Mouse (Mus musculus) intestine, embryonic 16.5 days (tissue): Measurements from ENCODE around the gene Rgs3. TPM values are rescaled to one million over a fixed set of nuclear protein-coding genes. Genes with fewer than 3 reads are reported as not detected.
A peak's percentile ranks its signal among the peaks of the same experiment; 100 is the strongest.

Source experiments
- ATAC-seq: fragments of 200-750 bp; cut with Nextera tagmentation; 2 replicates; pipeline ENCODE4 v1.8.0; 2017; ENCODE audit warnings: moderate TSS enrichment, moderate library complexity
- H3K27ac ChIP-seq: fragments of 300-500 bp; sonication (generic); 2 replicates; pipeline ENCODE4 v1.5.1; 2014; ENCODE audit warnings: mild to moderate bottlenecking, low read length
- H3K27me3 ChIP-seq: fragments of 300-500 bp; sonication (generic); replicated peaks from 2 replicates; pipeline ENCODE4 v1.6.1; 2014; ENCODE audit warnings: low read length, control low read depth, mixed read lengths; ENCODE audit not compliant: control insufficient read depth, insufficient read depth
- H3K36me3 ChIP-seq: fragments of 300-500 bp; sonication (generic); 2 replicates; pipeline ENCODE4 v1.6.1; 2014; ENCODE audit warnings: low read length, control low read depth; ENCODE audit not compliant: control insufficient read depth, insufficient read depth
- H3K4me1 ChIP-seq: fragments of 300-500 bp; sonication (generic); 2 replicates; pipeline ENCODE4 v1.6.1; 2014; ENCODE audit warnings: low read length, control low read depth, mixed read lengths; ENCODE audit not compliant: control insufficient read depth, insufficient read depth
- H3K4me2 ChIP-seq: fragments of 300-500 bp; sonication (generic); 2 replicates; pipeline ENCODE4 v1.6.1; 2014; ENCODE audit warnings: low read depth, low read length, control low read depth
- H3K4me3 ChIP-seq: fragments of 300-500 bp; sonication (generic); 2 replicates; pipeline ENCODE4 v1.5.1; 2014; ENCODE audit warnings: mild to moderate bottlenecking, low read length
- H3K9ac ChIP-seq: fragments of 300-500 bp; sonication (generic); 2 replicates; pipeline ENCODE4 v1.6.1; 2014; ENCODE audit warnings: low read depth, low read length
- H3K9me3 ChIP-seq: fragments of 300-500 bp; sonication (generic); 2 replicates; pipeline ENCODE4 v1.6.1; 2016; ENCODE audit warnings: low read length, control low read depth; ENCODE audit not compliant: control insufficient read depth
- WGBS: fragments of 180-500 bp; shearing (Covaris S2); extraction: QIAGEN DNeasy Blood & Tissue Kit; methylation state at CpG from one replicate; pipeline ENCODE4 v1.1.7; 2014; 5-methylcytosine and 5-hydroxymethylcytosine counted together
- polyA plus RNA-seq: library from polyadenylated mRNA; unstranded; fragments of >200 nt; fragmentation: Nextera tagmentation; extraction: Ambion mirVana; gene quantifications from 2 replicates; pipeline ENCODE4 v1.2.1, GENCODE M21; 2015

Rgs3 gene
- polyA plus RNA-seq, 1 experiment from 2014 or later, result 47.6 TPM

- H3K27ac ChIP-seq, result 0 out of 2 replicates have a peak overlapping the region, but pooled peaks have one; percentile 21
- H3K4me1 ChIP-seq, result peaks cover 41% of the 10 kb centered on the region
These were observed 174.3 kb downstream of the Rgs3 start for GRCm38 (mm10) chr4:62733938-62734337.

GRCm38 (mm10) chr4:62735291-62735690 lies 175.6 kb downstream of the Rgs3 start:
- 62% methylated on average over 8 of the region's 8 CpGs for WGBS
- H3K4me2 ChIP-seq, result no peak overlapping the region
- H3K4me1 ChIP-seq, result peaks cover 43% of the 10 kb centered on the region
- H3K9me3 ChIP-seq, result no peaks in the 10 kb centered on the region
- H3K9ac ChIP-seq, result no peak overlapping the region
- no peaks in the 10 kb centered on the region for H3K36me3 ChIP-seq
- H3K27me3 ChIP-seq, result no peaks in the 10 kb centered on the region
- no peak for ATAC-seq
- no peak overlapping the region for H3K4me3 ChIP-seq
- H3K27ac ChIP-seq, result no peak overlapping the region

More at GRCm38 (mm10) chr4:62733938-62734337, 174.3 kb downstream of the Rgs3 start:
- Histone ChIP-seq H3K4me3 (no peak overlapping the region), H3K4me2 (no peak overlapping the region), H3K36me3 (no peaks in the 10 kb centered on the region), H3K27me3 (no peaks in the 10 kb centered on the region), H3K9ac (no peak overlapping the region), H3K9me3 (no peaks in the 10 kb centered on the region)
- WGBS, result 69% methylated on average over 3 of the region's 4 CpGs
- ATAC-seq, result no peak

DNA sequence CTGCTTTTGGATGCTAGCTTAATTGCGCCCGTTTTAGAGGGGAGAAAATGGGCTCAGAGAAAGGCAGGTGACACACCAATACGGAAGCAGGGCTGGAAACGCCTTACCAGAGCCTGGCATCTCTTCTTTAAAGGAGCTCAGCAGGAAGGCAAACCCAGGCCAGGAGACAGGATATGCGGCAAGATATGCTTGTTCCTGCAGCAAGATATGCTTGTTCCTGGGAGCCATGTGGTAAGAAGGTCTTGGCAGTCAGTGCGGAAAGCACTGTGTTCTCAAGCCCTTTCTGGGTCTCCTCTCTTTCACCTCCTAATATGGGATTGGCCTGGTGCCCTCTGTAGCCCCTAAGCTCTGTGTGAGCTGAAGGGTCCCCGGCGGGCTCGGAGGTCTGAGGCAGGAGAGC lies 176.2 kb downstream of the Rgs3 start:
- no peak overlapping the region for H3K4me2 ChIP-seq
- 59% methylated on average over 9 of the region's 9 CpGs for WGBS
- H3K27me3 ChIP-seq, result no peaks in the 10 kb centered on the region
- H3K4me3 ChIP-seq, result no peak overlapping the region
- H3K9me3 ChIP-seq, result no peaks in the 10 kb centered on the region
- H3K36me3 ChIP-seq, result no peaks in the 10 kb centered on the region
- ATAC-seq, result no peak
- H3K9ac ChIP-seq, result peak overlapping the region; percentile 35; the same call in 1 of the 2 replicates
- peaks cover 43% of the 10 kb centered on the region for H3K4me1 ChIP-seq
- H3K27ac ChIP-seq, result peak overlapping the region; percentile 60

GRCm38 (mm10) chr4:62736421-62736820 lies 176.8 kb downstream of the Rgs3 start:
- H3K27ac ChIP-seq, result peak overlapping the region; percentile 60
- H3K9ac ChIP-seq, result peak overlapping the region; percentile 35; the same call in 1 of the 2 replicates
- 71% methylated on average over 7 of the region's 7 CpGs for WGBS
- no peak overlapping the region for H3K4me3 ChIP-seq
- ATAC-seq, result no peak
- H3K27me3 ChIP-seq, result no peaks in the 10 kb centered on the region
- no peak overlapping the region for H3K4me2 ChIP-seq
- no peaks in the 10 kb centered on the region for H3K36me3 ChIP-seq
- no peaks in the 10 kb centered on the region for H3K9me3 ChIP-seq
- peaks cover 46% of the 10 kb centered on the region for H3K4me1 ChIP-seq

DNA sequence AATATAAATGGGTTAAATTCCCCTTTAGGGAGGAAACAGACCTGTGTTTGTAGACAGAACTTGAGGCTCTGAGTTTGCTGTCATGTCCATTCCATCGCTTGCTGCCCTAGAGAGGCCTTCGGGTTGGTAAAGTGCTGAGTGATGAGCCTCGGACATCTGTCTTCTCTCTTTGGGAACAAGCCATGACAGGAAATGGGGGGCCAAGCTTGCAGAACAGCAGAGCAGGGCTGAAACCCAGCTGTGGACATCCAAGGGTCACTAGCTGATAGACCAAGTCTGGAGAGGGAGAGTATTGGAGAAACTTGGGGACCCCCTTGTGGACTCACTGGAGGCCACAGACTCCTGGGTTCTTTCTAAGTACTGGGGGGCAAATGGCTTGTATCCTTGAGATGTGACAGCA lies 177.3 kb downstream of the Rgs3 start:
- ATAC-seq, result no peak
- peaks cover 49% of the 10 kb centered on the region for H3K4me1 ChIP-seq
- H3K27ac ChIP-seq, result no peak overlapping the region
- H3K9ac ChIP-seq, result no peak overlapping the region
- WGBS, result 64% methylated on average over 3 of the region's 3 CpGs
- H3K4me3 ChIP-seq, result no peak overlapping the region
- H3K27me3 ChIP-seq, result no peaks in the 10 kb centered on the region
- no peak overlapping the region for H3K4me2 ChIP-seq
- H3K9me3 ChIP-seq, result no peaks in the 10 kb centered on the region
- H3K36me3 ChIP-seq, result no peaks in the 10 kb centered on the region

DNA sequence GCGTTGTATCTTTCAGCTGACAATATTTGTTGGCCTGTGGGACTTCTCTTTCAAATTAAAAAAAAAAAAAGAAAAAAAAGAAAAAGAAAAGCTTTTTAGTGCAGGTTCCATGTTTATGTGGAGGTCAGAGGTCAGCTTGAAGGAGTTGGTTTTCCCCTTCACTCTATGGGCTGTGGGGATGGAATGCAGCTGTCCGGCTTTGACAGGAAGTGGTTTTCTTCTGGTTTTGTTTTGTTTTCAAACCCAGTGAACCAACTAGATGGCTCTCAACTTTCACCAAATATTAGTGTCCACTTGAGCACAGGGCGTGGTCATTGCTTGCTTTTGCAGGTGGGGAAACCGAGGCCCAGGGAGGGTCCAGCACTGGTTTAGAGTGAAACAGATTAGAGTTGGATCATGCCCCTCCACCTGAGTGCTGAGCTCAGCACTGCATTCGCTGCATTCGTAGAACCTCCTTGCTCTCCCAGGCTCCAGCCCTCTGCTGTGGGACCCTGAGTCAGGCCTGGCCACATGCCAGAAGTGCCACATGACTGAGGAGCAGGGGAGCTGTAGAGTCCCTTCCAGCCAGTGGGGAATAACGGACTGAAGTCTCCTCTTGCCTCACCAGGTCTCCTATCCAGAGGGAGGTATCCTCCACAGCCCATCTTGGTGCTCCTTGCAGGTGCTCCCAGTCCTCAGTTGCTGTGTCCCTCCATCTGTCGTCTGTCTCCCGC lies 178.5 kb downstream of the Rgs3 start:
- Histone ChIP-seq H3K36me3 (no peaks in the 10 kb centered on the region), H3K4me3 (no peak overlapping the region), H3K27ac (peak overlapping the region; percentile 75), H3K9ac (peak overlapping the region; percentile 2; the same call in 1 of the 2 replicates), H3K27me3 (no peaks in the 10 kb centered on the region), H3K4me2 (no peak overlapping the region; the same call in 1 of the 2 replicates), H3K4me1 (peaks cover 52% of the 10 kb centered on the region), H3K9me3 (no peaks in the 10 kb centered on the region)
- 41% methylated on average over 9 of the region's 9 CpGs for WGBS
- peak; percentile 67 for ATAC-seq

- Histone ChIP-seq H3K36me3 (no peaks in the 10 kb centered on the region), H3K4me3 (no peak overlapping the region), H3K4me2 (no peak overlapping the region), H3K27ac (peak overlapping the region; percentile 75; the same call in 1 of the 2 replicates), H3K27me3 (no peaks in the 10 kb centered on the region), H3K4me1 (peaks cover 51% of the 10 kb centered on the region), H3K9ac (no peak overlapping the region), H3K9me3 (no peaks in the 10 kb centered on the region)
- WGBS, result 67% methylated on average over 3 of the region's 3 CpGs
- no peak for ATAC-seq
These were observed 179.3 kb downstream of the Rgs3 start for GRCm38 (mm10) chr4:62738996-62739395.

DNA sequence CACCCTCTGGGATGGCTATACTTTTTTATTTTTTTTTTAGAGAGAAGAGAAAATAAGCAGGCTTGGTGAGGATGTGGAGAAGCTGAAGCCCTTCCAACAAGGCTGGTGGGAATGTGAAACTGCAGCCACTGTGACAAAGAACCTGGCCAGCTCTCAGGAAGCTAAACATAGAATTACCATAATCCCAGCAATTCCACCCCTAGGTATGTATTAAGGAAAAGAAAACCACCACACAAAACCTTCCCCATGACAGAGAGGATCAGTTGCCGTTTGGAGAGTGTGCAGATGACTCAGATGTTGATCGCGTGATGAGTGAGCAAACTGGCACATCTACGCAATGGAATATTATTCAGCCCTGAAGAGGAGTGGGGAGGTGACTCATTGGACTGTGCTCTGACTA lies 179.9 kb downstream of the Rgs3 start:
- Histone ChIP-seq H3K4me3 (no peak overlapping the region), H3K27ac (no peak overlapping the region), H3K9ac (no peak overlapping the region), H3K4me1 (peaks cover 52% of the 10 kb centered on the region), H3K27me3 (no peaks in the 10 kb centered on the region), H3K36me3 (no peaks in the 10 kb centered on the region), H3K9me3 (no peaks in the 10 kb centered on the region), H3K4me2 (no peak overlapping the region)
- 97% methylated on average over 4 of the region's 4 CpGs for WGBS
- no peak for ATAC-seq

DNA sequence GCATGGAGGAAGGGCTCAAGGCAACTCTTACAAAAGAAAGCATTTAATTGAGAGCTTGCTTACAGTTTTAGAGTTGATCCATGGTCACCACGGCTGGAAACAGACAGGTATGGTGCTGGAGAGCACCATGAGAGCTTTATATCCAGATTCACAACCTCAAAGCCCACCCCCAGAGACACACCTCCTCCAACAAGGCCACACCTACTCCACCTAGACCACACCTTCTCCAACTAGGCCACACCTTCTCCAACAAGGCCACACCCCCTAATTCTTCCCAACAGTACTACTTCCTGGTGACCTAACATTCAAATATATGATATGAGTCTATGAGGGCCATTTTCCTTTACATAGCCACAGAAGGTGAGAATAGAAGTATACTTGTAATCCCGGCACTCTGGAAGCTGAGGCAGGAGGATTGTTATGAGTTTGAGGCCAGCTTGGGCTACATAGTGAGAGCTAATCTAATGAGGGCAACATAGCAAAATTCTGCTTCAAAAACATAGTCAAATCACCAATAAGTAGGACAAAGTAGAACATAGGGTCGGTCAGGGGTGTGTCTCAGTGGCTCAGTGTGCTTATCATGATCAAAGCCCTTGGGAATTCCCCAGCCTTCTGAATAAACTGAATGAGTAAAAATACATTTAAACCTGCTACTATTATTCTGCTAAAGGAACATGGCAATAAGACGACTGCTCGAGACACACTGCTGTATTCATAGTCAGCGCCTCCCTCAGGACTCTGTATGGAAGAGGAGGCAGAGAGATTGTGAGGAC lies 180.8 kb downstream of the Rgs3 start:
- no peak for ATAC-seq
- no peak overlapping the region for H3K9ac ChIP-seq
- H3K36me3 ChIP-seq, result no peaks in the 10 kb centered on the region
- no peaks in the 10 kb centered on the region for H3K9me3 ChIP-seq
- peaks cover 49% of the 10 kb centered on the region for H3K4me1 ChIP-seq
- WGBS, result 82% methylated on average over 6 of the region's 6 CpGs
- no peak overlapping the region for H3K27ac ChIP-seq
- no peak overlapping the region for H3K4me2 ChIP-seq
- no peak overlapping the region for H3K4me3 ChIP-seq
- H3K27me3 ChIP-seq, result no peaks in the 10 kb centered on the region
